Mouse (Mus musculus) layer of hippocampus, adult 18-20 months (tissue): ENCODE measurements around the gene Cdh24. TPM values are rescaled to one million over a fixed set of nuclear protein-coding genes. Genes with fewer than 3 reads are reported as not detected.
A peak's percentile ranks its signal among the peaks of the same experiment; 100 is the strongest.

Experiments used
- DNase-seq, 2 experiments: peaks; one replicate each; pipeline ENCODE4 v3.0.0; 2022; ENCODE audit warnings: low spot score in 2 of 2
- microRNA-seq, 2 experiments: library from miRNA; unstranded; fragments of <30 nt; microRNA quantifications; one replicate each; pipeline ENCODE4 v1.2.0; 2021
- total RNA-seq, 2 experiments: library from RNA; stranded (reverse); gene quantifications; 2 replicates each; pipeline ENCODE4 v1.2.3; 2021

The Cdh24 gene
- total RNA-seq, 2 experiments from 2014 or later: 20.4 to 22.3 TPM

- DNase-seq: no peak
Observed at GRCm38 (mm10) chr14:54609245-54609644, 31.9 kb downstream of the Cdh24 start.

GRCm38 (mm10) chr14:54607226-54607625, 33.9 kb downstream of the Cdh24 start:
- DNase-seq: no peak

- peak; percentile 54 to 74 for DNase-seq
Observed at GRCm38 (mm10) chr14:54605752-54606321, 35.3 kb downstream of the Cdh24 start, which contains the start of gene 4931414P19Rik. Gene 4931414P19Rik (minus strand): TSS chr14:54605993.

- DNase-seq: no peak
Observed at GRCm38 (mm10) chr14:54603686-54604085, 37.5 kb downstream of the Cdh24 start.

- peak; percentile 94 to 98 for DNase-seq
Observed at GRCm38 (mm10) chr14:54603038-54603654, 38.0 kb downstream of the Cdh24 start.

- no peak for DNase-seq
Observed at GRCm38 (mm10) chr14:54602613-54603012, 38.6 kb downstream of the Cdh24 start.

DNA sequence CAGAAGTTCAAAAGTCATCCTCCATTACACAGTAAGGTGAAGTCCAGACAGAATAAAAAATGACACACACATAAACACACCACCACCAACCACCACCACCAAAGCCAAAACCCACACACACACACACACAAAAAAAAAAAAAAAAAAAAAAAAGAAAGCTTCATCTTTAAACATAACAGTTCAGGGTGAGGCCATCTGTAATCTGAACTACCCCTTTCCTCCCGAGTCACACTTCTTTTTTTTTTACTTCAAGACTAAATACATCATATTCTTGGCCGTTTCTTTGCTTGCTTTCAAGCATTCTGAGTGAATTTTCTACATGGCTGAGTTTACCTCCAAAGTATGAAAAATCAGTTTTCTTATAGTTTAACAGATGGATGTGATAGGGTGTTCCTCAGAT, 39.6 kb downstream of the Cdh24 start:
- no peak for DNase-seq

- no peak for DNase-seq
Observed at GRCm38 (mm10) chr14:54597084-54597483, 44.1 kb downstream of the Cdh24 start.

DNA sequence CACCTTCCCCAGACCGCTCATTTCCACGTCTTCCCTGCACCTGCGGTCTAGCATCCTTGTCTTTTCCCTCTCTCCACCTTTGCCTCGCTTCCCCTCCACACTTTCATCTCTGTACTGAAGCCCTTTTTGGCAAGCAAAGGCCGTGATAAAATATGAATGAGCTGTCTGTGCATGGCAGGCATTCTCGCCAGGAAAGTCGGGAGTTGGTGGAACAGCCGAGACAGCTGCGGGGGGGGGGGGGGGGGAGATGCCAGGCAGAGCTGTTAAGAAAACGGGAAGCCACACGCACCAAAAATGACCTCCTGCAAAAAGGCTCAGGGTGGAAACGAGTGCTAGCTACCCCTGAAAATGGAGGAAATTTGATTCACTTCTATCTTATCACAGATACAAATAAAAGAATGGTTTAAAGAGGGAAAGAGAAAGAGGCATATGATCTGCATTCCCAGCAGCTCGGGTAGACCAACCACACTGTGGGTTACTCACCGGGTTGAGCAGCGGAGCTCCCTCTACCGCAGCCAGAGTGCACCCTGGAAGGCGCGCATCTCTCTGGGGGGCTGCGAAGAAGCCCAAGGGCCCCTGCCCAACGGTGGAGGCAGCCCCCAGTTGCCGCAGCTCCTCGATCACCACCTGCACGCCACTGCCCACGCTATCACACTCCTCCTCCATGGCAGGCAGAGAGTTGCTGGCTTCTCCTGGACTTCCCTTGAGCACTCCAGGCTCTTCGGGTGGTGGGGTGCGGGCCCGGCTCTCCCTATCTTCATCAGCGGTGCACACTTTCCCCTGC, 46.3 kb downstream of the Cdh24 start:
- DNase-seq: peak in 1 of 2 experiments; percentile 49

GRCm38 (mm10) chr14:54594055-54594454, 47.1 kb downstream of the Cdh24 start:
- no peak for DNase-seq

- peak in 1 of 2 experiments; percentile 19 for DNase-seq
Observed at GRCm38 (mm10) chr14:54592319-54592934, 48.7 kb downstream of the Cdh24 start.

GRCm38 (mm10) chr14:54591056-54591455, 50.1 kb downstream of the Cdh24 start:
- no peak for DNase-seq

DNA sequence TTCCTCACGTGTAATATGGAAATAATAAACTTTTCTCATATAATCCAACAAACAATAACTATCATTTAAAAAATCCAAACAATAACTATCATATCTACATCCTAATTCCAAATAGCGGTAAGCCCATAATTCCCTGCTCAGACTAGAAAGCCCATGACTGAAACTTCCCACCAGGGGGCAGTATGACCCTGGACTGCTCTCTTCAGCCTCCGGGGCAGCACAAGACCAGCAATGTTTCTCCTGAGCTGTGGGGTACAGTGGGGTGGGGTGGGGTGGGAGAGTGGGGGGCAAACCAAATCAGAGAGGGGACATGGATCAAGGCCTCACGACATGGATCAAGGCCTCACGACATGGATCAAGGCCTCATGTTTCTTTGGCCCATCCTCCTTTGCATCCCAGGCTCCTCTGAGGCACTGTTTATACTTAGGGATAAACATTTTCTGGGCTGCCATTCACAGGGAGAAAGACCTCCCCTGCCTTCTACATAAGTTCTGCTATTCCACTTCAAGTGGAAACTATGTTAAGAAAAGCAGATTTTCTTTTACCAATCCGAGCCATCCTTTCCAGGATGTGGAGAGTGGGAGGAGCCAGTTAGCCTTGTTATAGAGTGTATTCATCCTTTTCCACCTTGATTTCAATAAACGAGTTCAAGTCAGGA, 57.4 kb downstream of the Cdh24 start:
- peak in 1 of 2 experiments; percentile 72 for DNase-seq

DNA sequence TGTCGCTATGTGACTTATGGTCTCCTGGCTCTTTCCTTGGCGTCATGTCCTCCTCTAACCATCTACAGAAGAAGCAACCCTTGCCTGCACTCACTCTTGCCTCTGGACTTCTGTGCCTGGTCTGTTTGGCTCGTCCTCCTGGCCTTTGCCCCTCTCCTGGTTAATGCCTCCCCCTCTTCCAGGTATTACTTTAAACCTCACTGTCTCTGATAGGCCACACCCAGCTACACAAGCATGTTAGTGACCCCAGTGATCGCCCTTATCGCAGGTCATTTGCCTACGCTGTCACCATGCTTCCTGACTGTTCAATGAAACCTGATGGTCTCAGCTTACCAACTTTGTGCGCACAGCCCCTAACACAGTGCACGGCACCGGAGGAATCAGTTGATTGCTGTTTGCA, 58.6 kb downstream of the Cdh24 start:
- DNase-seq: no peak

Small RNA genes lying within 50 kb of the gene (microRNA-seq; reads per million reads assigned to microRNA genes)
- 0 reads per million in 2 experiments for gene Mir686
- 0 to 0.25 reads per million in 2 experiments for gene Mir6948

Other genes starting within 250 kb of the Cdh24 start
- gene Slc7a7, start 223.6 kb downstream of the Cdh24 start, total RNA-seq: 1 to 10 TPM; 1.5 to 2.2 TPM
- gene Mrpl52, start 214.5 kb downstream of the Cdh24 start, total RNA-seq: 100 to 1,000 TPM in 1 of 2 experiments, 10 to 100 TPM in 1; 94.8 to 109 TPM
- gene Mmp14, start 209.8 kb downstream of the Cdh24 start, total RNA-seq: 10 to 100 TPM; 15.0 to 15.2 TPM
- gene Lrp10, start 177.2 kb downstream of the Cdh24 start, total RNA-seq: 10 to 100 TPM; 33.8 to 34.6 TPM
- 10 to 100 TPM; 21.0 to 23.1 TPM for gene Rem2, start 165.3 kb downstream of the Cdh24 start, total RNA-seq
- 10 to 100 TPM; 51.5 to 56.7 TPM for gene Prmt5, start 123.8 kb downstream of the Cdh24 start, total RNA-seq
- gene Haus4, start 86.7 kb downstream of the Cdh24 start, total RNA-seq: 1 to 10 TPM; 2.6 to 3.4 TPM
- gene Ajuba, start 63.8 kb downstream of the Cdh24 start, total RNA-seq: under 1 TPM; 0.86 to 0.89 TPM
- 1 to 10 TPM; 5.6 TPM for gene 4931414P19Rik, start 35.4 kb downstream of the Cdh24 start, total RNA-seq
- 100 to 1,000 TPM; 209 to 210 TPM for gene Psmb5, start 23.3 kb downstream of the Cdh24 start, total RNA-seq
- under 1 TPM; 0.25 to 0.54 TPM for gene Psmb11, start 19.9 kb downstream of the Cdh24 start, total RNA-seq
- gene Gm17606, start 412 bp downstream of the Cdh24 start, total RNA-seq: not detected
- gene 1700123O20Rik, start 44.9 kb upstream of the Cdh24 start, total RNA-seq: 10 to 100 TPM; 23.4 to 24.4 TPM
- 100 to 1,000 TPM; 196 to 207 TPM for gene Acin1, start 45.6 kb upstream of the Cdh24 start, total RNA-seq
- gene Gm29776, start 57.5 kb upstream of the Cdh24 start, total RNA-seq: not detected
- not detected for gene Cebpe, start 70.8 kb upstream of the Cdh24 start, total RNA-seq
- gene Slc7a8, start 140.6 kb upstream of the Cdh24 start, total RNA-seq: 10 to 100 TPM; 52.3 to 53.1 TPM
- gene Rnf212b, start 172.8 kb upstream of the Cdh24 start, total RNA-seq: not detected
- 10 to 100 TPM; 22.7 to 22.8 TPM for gene Homez, start 229.6 kb upstream of the Cdh24 start, total RNA-seq
- 10 to 100 TPM; 19.3 to 19.7 TPM for gene Ppp1r3e, start 236.2 kb upstream of the Cdh24 start, total RNA-seq
- 100 to 1,000 TPM; 121 to 124 TPM for gene Bcl2l2, start 242.0 kb upstream of the Cdh24 start, total RNA-seq
- 1 to 10 TPM in 1 of 2 experiments, under 1 TPM in 1; 0.45 to 7.3 TPM for gene Gm20521, start 242.1 kb upstream of the Cdh24 start, total RNA-seq